Mouse (Mus musculus) heart, embryonic 13.5 days (tissue): ENCODE measurements at regions not wholly inside any gene's neighbourhood (a gene's known extent, or its start where the extent isn't known, plus 50 kb on each side); places are given as distances from the start of the nearest gene placed in this dataset.
"Not testable (repeated sequence)": the region's sequence is repeated elsewhere in the genome, so short reads cannot be mapped to it uniquely, and the experiment has no call there.

Source experiments
- ATAC-seq: fragments of 200-750 bp; cut with Nextera tagmentation; 2 replicates; pipeline ENCODE4 v1.8.0; 2017; ENCODE audit warnings: moderate TSS enrichment; ENCODE audit not compliant: insufficient number of reproducible peaks, low FRiP score, low TSS enrichment; ENCODE audit errors: extremely low read depth
- H3K27ac ChIP-seq: fragments of 300-500 bp; sonication (generic); replicated peaks from 2 replicates; pipeline ENCODE4 v1.5.1; 2015; ENCODE audit warnings: moderate library complexity, mild to moderate bottlenecking, inconsistent platforms
- H3K27me3 ChIP-seq: fragments of 300-500 bp; sonication (generic); replicated peaks from 2 replicates; pipeline ENCODE4 v1.6.1; 2015; ENCODE audit warnings: mild to moderate bottlenecking, inconsistent platforms
- H3K36me3 ChIP-seq: fragments of 300-500 bp; sonication (generic); 2 replicates; pipeline ENCODE4 v1.6.1; 2015; ENCODE audit warnings: mild to moderate bottlenecking, inconsistent platforms
- H3K4me1 ChIP-seq: fragments of 300-500 bp; sonication (generic); 2 replicates; pipeline ENCODE4 v1.6.1; 2015; ENCODE audit warnings: inconsistent platforms
- H3K4me2 ChIP-seq: fragments of 300-500 bp; sonication (generic); 2 replicates; pipeline ENCODE4 v1.6.1; 2015; ENCODE audit warnings: inconsistent platforms, mild to moderate bottlenecking, moderate library complexity
- H3K4me3 ChIP-seq: fragments of 300-500 bp; sonication (generic); 2 replicates; pipeline ENCODE4 v1.5.1; 2015; ENCODE audit warnings: moderate library complexity, mild to moderate bottlenecking, inconsistent platforms
- H3K9ac ChIP-seq: fragments of 300-500 bp; sonication (generic); 2 replicates; pipeline ENCODE4 v1.6.1; 2015; ENCODE audit warnings: inconsistent platforms, mild to moderate bottlenecking, moderate library complexity
- H3K9me3 ChIP-seq: fragments of 300-500 bp; sonication (generic); 2 replicates; pipeline ENCODE4 v1.6.1; 2016; ENCODE audit warnings: inconsistent platforms
- WGBS: fragments of 180-500 bp; shearing (Covaris S2); methylation state at CpG from one replicate; pipeline ENCODE4 v1.1.7; 2015; ENCODE audit warnings: mixed read lengths; 5-methylcytosine and 5-hydroxymethylcytosine counted together

DNA sequence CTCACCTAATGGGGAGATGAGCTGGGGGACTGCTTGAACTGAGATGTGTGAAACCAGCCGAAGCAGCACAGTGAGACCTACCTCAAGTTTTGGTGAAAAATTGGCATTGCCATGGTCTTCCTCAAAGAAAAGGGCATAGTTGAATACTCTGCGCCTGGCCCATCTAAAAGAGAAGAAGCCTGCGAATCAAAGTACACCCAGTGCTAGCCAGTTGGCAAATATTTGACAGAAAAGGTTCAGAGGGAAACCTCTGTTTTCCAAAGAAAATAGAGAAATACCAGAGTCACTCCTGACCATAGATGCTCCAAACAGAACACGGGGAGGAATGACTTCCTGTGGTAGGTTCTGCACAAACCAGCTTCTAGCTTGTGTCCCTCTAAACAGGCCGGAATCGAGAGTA lies 144.5 kb upstream of the Tbl1xr1 start:
- Histone ChIP-seq H3K36me3 (no peaks in the 10 kb centered on the region), H3K27ac (no peak overlapping the region), H3K4me3 (no peak overlapping the region), H3K4me1 (peaks cover 28% of the 10 kb centered on the region), H3K4me2 (no peak overlapping the region), H3K27me3 (no peaks in the 10 kb centered on the region), H3K9me3 (no peaks in the 10 kb centered on the region), H3K9ac (no peak overlapping the region)
- WGBS = 88% methylated on average over 6 of the region's 6 CpGs
- ATAC-seq = no peak

GRCm38 (mm10) chr3:21932696-21933095 lies 143.8 kb upstream of the Tbl1xr1 start:
- ATAC-seq, H3K4me3 ChIP-seq: not testable (repeated sequence)
- WGBS = 80% methylated on average over 8 of the region's 8 CpGs

DNA sequence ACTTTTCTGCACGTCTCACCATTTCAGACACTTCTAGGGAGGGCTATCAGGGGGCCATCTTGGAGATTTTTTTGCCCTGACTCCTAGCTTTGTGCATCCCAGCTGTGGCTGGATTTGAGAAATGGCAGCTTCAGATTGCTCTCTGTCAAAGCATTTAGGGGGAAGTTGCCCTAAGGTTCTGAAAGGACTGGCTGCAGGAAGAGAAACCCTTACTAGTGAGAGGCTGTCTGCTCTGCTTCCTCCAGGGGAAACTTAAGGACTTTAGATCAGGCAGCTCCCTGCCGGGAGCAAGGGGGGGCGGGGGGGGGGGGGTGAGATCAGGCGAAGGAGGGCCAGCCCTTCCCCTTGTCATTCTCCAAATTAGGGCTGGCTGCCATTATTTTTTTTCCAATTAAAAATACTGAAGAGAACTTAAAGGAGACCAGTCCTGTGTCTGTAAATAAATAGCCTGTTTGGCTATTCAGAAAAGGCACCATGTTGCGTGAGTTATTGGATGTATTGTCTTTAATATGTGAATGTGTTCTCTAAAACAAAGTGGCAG lies 141.7 kb upstream of the Tbl1xr1 start:
- H3K9me3 ChIP-seq = no peaks in the 10 kb centered on the region
- H3K36me3 ChIP-seq = no peaks in the 10 kb centered on the region
- 24% methylated on average over 5 of the region's 5 CpGs for WGBS
- H3K4me1 ChIP-seq = peaks cover 40% of the 10 kb centered on the region
- H3K9ac ChIP-seq = peak overlapping the region; percentile 59
- no peak for ATAC-seq
- no peaks in the 10 kb centered on the region for H3K27me3 ChIP-seq
- H3K4me2 ChIP-seq = peak overlapping the region; percentile 70
- H3K4me3 ChIP-seq = peak overlapping the region; percentile 42; the same call in 1 of the 2 replicates
- peak overlapping the region; percentile 84 for H3K27ac ChIP-seq

More at GRCm38 (mm10) chr3:21932696-21933095, 143.8 kb upstream of the Tbl1xr1 start:
- not testable (repeated sequence) for H3K9ac ChIP-seq, H3K36me3 ChIP-seq, H3K27me3 ChIP-seq, H3K9me3 ChIP-seq, H3K27ac ChIP-seq, H3K4me2 ChIP-seq
- H3K4me1 ChIP-seq = peaks cover 35% of the 10 kb centered on the region

DNA sequence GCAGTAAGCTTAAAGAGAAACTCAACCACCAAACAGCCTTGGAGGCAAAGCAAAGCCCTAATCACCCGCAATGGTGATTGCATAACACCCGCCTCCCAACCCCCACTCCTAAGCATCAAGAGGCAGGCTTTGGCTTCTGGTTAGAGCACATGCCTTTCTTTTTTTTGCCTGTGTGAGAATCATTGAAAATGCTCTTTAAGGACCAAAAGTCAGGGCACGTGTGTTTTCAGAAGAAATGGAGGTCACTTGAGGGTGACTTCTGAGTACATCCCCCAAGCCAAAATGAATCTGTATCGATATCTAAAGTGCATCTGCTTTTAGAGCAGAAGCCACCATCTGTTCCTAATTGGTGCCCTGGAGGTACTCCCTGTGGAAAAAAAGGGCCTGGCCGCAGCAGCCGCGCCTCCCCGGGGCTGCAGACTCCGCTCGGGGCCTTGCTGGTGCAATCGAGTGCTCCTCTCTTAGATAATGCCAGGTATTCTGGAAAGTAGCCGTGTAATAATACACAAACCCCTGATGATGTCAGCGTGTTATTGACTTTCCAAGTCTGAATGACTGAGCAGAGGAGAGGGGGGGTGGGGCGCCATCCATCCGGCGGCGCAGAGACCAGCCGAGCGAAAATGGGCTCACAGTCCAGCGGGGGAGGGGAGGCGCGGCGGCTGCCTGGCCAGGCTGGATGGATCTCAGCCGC lies 140.7 kb upstream of the Tbl1xr1 start:
- peak; percentile 87 for ATAC-seq
- Histone ChIP-seq H3K27ac (peak overlapping the region; percentile 84), H3K4me2 (peak overlapping the region; percentile 70), H3K4me3 (peak overlapping the region; percentile 42), H3K9ac (peak overlapping the region; percentile 73), H3K27me3 (no peaks in the 10 kb centered on the region), H3K4me1 (peaks cover 40% of the 10 kb centered on the region), H3K36me3 (no peaks in the 10 kb centered on the region), H3K9me3 (no peaks in the 10 kb centered on the region)
- WGBS = under 1% methylated on average over 24 of the region's 24 CpGs

DNA sequence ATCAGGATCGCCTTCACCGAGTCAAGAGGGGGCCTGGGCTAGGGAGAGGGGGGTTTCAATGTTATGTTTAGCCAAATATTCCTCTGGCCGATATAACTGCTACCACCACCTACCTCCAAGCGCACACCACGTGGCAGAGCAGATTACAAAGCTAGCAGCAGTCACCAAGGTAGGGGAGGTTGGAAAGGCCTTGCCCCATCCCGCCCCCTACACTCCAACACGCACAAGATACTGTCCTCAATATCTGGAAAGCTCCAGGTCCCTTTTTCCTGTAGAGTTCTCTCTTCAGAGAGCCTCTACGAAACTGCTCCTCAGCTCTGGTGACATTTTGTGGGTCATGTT lies 140.2 kb upstream of the Tbl1xr1 start:
- WGBS = 7% methylated on average over 8 of the region's 8 CpGs
- peaks cover 40% of the 10 kb centered on the region for H3K4me1 ChIP-seq
- no peaks in the 10 kb centered on the region for H3K9me3 ChIP-seq
- H3K4me3 ChIP-seq = peak overlapping the region; percentile 42
- H3K4me2 ChIP-seq = peak overlapping the region; percentile 70
- peak overlapping the region; percentile 59; the same call in 1 of the 2 replicates for H3K27ac ChIP-seq
- no peaks in the 10 kb centered on the region for H3K36me3 ChIP-seq
- H3K27me3 ChIP-seq = no peaks in the 10 kb centered on the region
- H3K9ac ChIP-seq = peak overlapping the region; percentile 70
- ATAC-seq = peak; percentile 23; the same call in 1 of the 2 replicates

GRCm38 (mm10) chr3:21936616-21937015 lies 139.8 kb upstream of the Tbl1xr1 start:
- Histone ChIP-seq H3K4me3 (peak overlapping the region; percentile 42; the same call in 1 of the 2 replicates), H3K27me3 (no peaks in the 10 kb centered on the region), H3K9me3 (no peaks in the 10 kb centered on the region), H3K4me1 (peaks cover 40% of the 10 kb centered on the region), H3K9ac (peak overlapping the region; percentile 70), H3K36me3 (no peaks in the 10 kb centered on the region), H3K4me2 (peak overlapping the region; percentile 70), H3K27ac (peak overlapping the region; percentile 59; the same call in 1 of the 2 replicates)
- 25% methylated on average over 8 of the region's 8 CpGs for WGBS
- 0 out of 2 replicates have a peak, but pooled peaks have one; percentile 6 for ATAC-seq

DNA sequence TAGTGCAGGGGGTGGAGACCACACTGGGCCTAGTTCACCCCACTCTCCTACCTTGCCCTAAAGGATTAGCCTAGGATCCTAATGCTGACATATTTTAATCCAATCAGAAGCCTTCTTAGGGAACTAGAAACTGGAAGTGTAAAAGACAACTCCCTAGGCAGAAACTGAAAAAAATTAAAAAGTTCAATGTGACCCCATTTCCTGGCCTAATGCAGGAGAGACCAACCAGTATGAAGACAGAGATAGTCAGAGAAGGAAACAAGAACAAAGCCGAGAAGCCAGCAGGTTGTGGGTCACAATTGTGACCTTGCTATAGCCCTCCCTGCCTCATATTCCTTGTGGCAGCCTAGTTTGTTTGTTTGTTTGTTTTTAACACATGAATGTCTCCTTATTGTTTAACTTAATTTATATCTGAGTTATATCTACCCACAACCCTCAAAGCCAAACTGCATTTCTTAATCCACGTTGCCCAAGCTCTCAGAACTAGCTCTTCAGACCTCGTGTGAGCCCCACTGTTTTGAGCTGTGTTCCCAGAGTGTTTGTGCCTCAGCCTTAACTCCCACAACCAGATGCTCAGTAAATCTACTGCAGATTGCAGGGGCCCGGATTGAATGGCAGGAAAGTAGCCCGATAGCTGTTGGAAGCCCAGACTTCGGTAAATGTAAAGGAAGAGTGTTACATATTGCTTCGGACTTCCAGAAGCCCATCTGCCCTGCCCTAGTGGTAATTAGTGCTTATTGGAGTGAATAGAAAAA lies 139.0 kb upstream of the Tbl1xr1 start:
- Histone ChIP-seq H3K4me3 (no peak overlapping the region), H3K27ac (no peak overlapping the region), H3K4me2 (no peak overlapping the region), H3K9ac (no peak overlapping the region), H3K4me1 (peaks cover 40% of the 10 kb centered on the region), H3K27me3 (no peaks in the 10 kb centered on the region), H3K36me3 (no peaks in the 10 kb centered on the region), H3K9me3 (no peaks in the 10 kb centered on the region)
- no peak for ATAC-seq
- 45% methylated on average over 7 of the region's 7 CpGs for WGBS

DNA sequence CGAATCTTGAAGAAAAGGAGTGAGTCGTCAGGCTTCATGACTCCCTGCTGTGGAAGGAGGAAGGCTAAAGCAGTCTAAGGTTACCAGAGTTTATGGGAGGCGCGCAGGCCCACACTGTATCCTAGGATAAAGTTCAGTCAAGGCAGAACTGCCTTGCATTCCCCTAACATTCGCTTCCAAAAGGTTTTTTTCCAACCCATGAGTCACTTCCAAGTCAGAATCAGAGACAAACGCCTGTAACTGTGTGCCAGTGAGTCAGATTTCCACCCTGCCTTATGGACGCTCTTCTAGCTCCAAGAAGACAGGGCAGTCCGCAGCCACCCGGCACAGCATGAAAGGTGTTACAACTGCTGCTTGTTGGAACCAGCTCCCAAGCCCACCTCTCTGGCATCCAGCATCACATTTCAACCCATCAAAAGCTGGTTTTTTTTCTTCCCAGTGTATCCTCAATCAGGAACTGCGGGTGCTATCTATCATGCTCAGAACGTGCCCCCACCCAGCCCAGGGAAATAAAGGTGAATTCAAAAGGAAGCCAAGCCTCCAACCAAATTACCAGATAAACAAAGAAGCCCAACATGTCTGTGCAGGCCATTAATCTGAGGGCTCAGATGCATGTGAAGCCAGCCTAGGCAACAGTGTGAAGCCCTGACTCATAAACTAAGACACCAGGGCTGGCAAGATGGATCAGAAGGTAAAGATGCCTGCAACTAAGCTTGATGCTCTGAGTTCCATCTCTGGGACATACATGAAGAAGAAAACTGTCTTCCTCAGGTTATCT lies 138.2 kb upstream of the Tbl1xr1 start:
- Histone ChIP-seq H3K27me3 (no peaks in the 10 kb centered on the region), H3K27ac (no peak overlapping the region), H3K9ac (no peak overlapping the region), H3K36me3 (no peaks in the 10 kb centered on the region), H3K9me3 (no peaks in the 10 kb centered on the region), H3K4me3 (no peak overlapping the region), H3K4me2 (no peak overlapping the region), H3K4me1 (peaks cover 40% of the 10 kb centered on the region)
- 54% methylated on average over 11 of the region's 11 CpGs for WGBS
- ATAC-seq = no peak

DNA sequence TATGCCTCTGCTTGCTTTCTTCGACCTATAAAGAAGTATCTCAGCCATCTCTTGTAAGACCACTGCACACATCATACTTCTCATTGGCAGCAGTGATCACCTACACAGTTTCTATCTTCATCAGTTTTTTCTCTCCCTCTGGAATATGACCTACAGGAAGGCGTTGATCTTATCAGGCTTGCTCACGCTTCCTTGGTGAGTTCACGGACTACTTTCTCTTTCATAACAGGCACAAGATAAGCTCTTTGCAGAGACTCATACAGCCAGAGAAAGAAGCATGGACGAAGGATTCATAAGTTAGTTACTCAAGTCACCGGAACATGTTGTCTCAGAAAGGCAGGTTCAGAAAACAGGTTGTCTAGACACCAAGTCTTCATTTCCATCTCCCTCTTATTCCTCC lies 136.7 kb upstream of the Tbl1xr1 start:
- Histone ChIP-seq H3K4me3 (no peak overlapping the region), H3K4me2 (no peak overlapping the region), H3K4me1 (peaks cover 31% of the 10 kb centered on the region), H3K9ac (no peak overlapping the region), H3K9me3 (no peaks in the 10 kb centered on the region), H3K27me3 (no peaks in the 10 kb centered on the region), H3K36me3 (no peaks in the 10 kb centered on the region), H3K27ac (no peak overlapping the region)
- 77% methylated on average over 6 of the region's 6 CpGs for WGBS
- ATAC-seq = no peak

- H3K4me2 ChIP-seq = no peak overlapping the region
- no peaks in the 10 kb centered on the region for H3K36me3 ChIP-seq
- no peak for ATAC-seq
- WGBS = 63% methylated on average over 2 of the region's 2 CpGs
- no peak overlapping the region for H3K27ac ChIP-seq
- H3K4me1 ChIP-seq = peaks cover 15% of the 10 kb centered on the region
- H3K4me3 ChIP-seq = no peak overlapping the region
- H3K27me3 ChIP-seq = no peaks in the 10 kb centered on the region
- H3K9me3 ChIP-seq = no peaks in the 10 kb centered on the region
- H3K9ac ChIP-seq = no peak overlapping the region
Observed at GRCm38 (mm10) chr3:21941596-21941995, 134.9 kb upstream of the Tbl1xr1 start.

GRCm38 (mm10) chr3:21942912-21943311 lies 133.5 kb upstream of the Tbl1xr1 start:
- no peak overlapping the region for H3K9ac ChIP-seq
- no peak overlapping the region for H3K4me2 ChIP-seq
- peaks cover 2% of the 10 kb centered on the region for H3K4me1 ChIP-seq
- no peaks in the 10 kb centered on the region for H3K9me3 ChIP-seq
- 94% methylated on average over 1 of the region's 1 CpGs for WGBS
- no peak for ATAC-seq
- H3K4me3 ChIP-seq = no peak overlapping the region
- no peak overlapping the region for H3K27ac ChIP-seq
- H3K27me3 ChIP-seq = no peaks in the 10 kb centered on the region
- no peaks in the 10 kb centered on the region for H3K36me3 ChIP-seq
